In the genomic region with DNA sequence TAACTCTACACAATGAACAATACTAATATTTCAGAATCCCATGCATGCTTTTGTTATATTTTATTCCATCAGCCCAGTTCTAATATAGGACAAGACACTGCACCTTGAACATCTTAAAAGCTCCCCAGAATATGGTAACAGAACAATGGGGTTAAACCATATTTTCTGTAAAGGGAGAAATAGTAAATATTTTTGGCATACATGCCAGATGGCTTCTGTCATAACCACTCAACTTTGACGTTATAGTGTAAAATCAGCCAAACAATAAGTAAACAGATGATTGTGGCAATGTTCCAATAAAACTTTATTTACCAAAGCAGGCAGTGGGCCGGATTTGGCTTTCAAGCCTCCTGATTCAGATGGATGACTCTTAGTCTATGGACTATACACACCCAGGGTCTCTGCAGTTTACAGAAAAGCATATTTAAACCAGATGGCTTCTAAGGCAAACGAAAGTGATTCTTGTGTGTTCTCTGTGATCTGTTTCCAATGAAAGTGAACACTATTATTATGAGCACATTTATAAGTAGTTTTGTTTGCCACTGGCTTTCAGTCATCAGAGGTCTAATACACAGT, we compare ENCODE assay signal across 13 mouse cellular contexts.
"Had no signal": no experiment of that assay in that cellular context is flagged by ENCODE, and none has a peak within 500 bp of the region (broad histone marks: within the 10 kb centered on the region; RNA-seq: fewer than 3 reads in every experiment).

No protein-coding gene starts in this region.

- DNase-seq: kidney, adult 8-10 months; kidney, postnatal 25 days; liver; retina, postnatal 1 day; right cerebral cortex, postnatal 4 days; spleen, adult 18-20 months; thymus, postnatal 36 days had no signal

- H3K36me3 ChIP-seq: liver, embryonic 15.5 days; midbrain, embryonic 12.5 days; neural tube, embryonic 13.5 days had no signal

- ATAC-seq: intestine, postnatal 0 days; midbrain, embryonic 16.5 days had no signal

- H3K9me3 ChIP-seq: liver, embryonic 15.5 days; midbrain, embryonic 12.5 days; neural tube, embryonic 13.5 days had no signal

- H3K4me2 ChIP-seq: liver, embryonic 15.5 days; midbrain, embryonic 12.5 days; neural tube, embryonic 13.5 days had no signal

- H3K4me3 ChIP-seq: left cerebral cortex, adult 2 months; liver, embryonic 15.5 days; midbrain, embryonic 12.5 days; neural tube, embryonic 13.5 days had no signal

- H3K4me1 ChIP-seq: liver, embryonic 15.5 days; midbrain, embryonic 12.5 days; neural tube, embryonic 13.5 days had no signal

- H3K27ac ChIP-seq: left cerebral cortex, adult 2 months; liver, embryonic 15.5 days; midbrain, embryonic 12.5 days; neural tube, embryonic 13.5 days had no signal

- H3K27me3 ChIP-seq: liver, embryonic 15.5 days; midbrain, embryonic 12.5 days; neural tube, embryonic 13.5 days had no signal

- H3K9ac ChIP-seq: liver, embryonic 15.5 days; midbrain, embryonic 12.5 days; neural tube, embryonic 13.5 days had no signal
